Mouse (Mus musculus) lung, adult 2 months (tissue): ENCODE results near the gene Mri1. TPM values are rescaled to one million over a fixed set of nuclear protein-coding genes. Genes with fewer than 3 reads are reported as not detected.

ENCODE experiments used
- DNase-seq: peaks from one replicate; pipeline ENCODE4 v3.0.0; 2022
- H3K4me1 ChIP-seq: fragments of 200-500 bp; 2 replicates; pipeline ENCODE4 v1.6.1; 2011; ENCODE audit warnings: low read length; ENCODE audit not compliant: control insufficient read depth, insufficient read depth
- H3K4me3 ChIP-seq: fragments of 200-500 bp; replicated peaks from 2 replicates; pipeline ENCODE3; 2011; ENCODE audit warnings: low read depth, mild to moderate bottlenecking, control low read depth, low read length; ENCODE audit errors: extremely low read depth
- CTCF ChIP-seq: fragments of 200-500 bp; IDR thresholded peaks from 2 replicates; pipeline ENCODE4 v1.5.1; 2011; ENCODE audit warnings: mild to moderate bottlenecking, low read length, control low read depth; ENCODE audit not compliant: insufficient read depth
- POLR2A ChIP-seq: fragments of 200-500 bp; IDR thresholded peaks from 2 replicates; pipeline ENCODE4 v1.6.1; 2011; ENCODE audit warnings: low read depth, mild to moderate bottlenecking, control low read depth, low read length, borderline replicate concordance; ENCODE audit errors: extremely low read depth
- WGBS: fragments of 180-500 bp; shearing (Covaris S2); methylation state at CpG from one replicate; pipeline ENCODE4 v1.1.7; 2018; 5-methylcytosine and 5-hydroxymethylcytosine counted together
- polyA plus RNA-seq: library from polyadenylated mRNA; depleted of rRNA; stranded (reverse); fragments of >200 nt; gene quantifications from 2 replicates; pipeline ENCODE4 v1.2.3, GENCODE M21; 2012

Mri1 gene
- polyA plus RNA-seq, 1 experiment, result 66.2 TPM

DNA sequence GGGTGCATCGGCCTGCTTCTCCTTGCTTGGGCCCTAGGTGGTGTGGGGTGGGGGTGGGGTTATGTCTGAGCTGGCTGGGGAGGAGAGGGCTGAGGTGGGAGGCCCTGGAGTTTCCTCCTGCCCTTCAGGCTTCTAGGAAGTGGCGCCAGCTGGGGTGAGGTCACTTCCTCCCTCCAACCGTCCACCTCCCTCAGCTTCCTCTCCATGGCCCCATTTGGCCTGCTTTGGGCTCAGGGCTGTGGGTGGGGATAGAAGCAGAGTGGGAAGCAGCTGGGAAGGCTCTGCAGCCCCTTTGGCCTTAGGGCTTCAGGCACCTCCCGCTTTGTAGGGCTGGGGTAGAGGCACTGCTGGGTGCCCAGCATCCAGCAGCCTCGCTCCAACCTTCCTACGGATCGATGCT lies 49.3 kb downstream of the Mri1 start:
- H3K4me1 ChIP-seq, result peaks cover 19% of the 10 kb centered on the region
- WGBS, result 23% methylated on average over 7 of the region's 7 CpGs
- TF ChIP-seq CTCF (no peak), POLR2A (no peak)
- no peak overlapping the region for H3K4me3 ChIP-seq
- DNase-seq, result no peak

DNA sequence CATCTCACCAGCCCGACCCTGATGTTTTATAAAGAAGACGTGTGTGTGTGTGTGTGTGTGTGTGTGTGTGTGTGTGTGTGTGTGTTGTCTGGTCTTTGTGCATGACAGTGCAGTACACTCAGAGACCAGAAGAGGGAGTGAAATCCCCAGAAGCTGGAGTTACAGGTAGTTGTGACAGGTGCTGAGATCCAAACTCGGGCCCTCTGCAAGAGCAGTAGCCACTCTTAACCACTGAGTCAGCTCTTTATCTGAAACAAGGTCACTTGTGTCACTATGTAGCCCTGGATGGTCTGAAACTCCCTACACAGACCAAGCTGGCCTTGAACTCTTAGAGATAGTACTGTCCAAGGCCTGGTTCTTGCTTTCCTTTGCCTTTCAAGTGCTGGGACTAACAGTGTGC lies 50.5 kb downstream of the Mri1 start:
- DNase-seq, result no peak
- TF ChIP-seq CTCF, result no peak
- TF ChIP-seq POLR2A, result no peak
- Histone ChIP-seq H3K4me3 (no peak overlapping the region), H3K4me1 (peaks cover 19% of the 10 kb centered on the region)
- WGBS, result 89% methylated on average over 3 of the region's 3 CpGs

DNA sequence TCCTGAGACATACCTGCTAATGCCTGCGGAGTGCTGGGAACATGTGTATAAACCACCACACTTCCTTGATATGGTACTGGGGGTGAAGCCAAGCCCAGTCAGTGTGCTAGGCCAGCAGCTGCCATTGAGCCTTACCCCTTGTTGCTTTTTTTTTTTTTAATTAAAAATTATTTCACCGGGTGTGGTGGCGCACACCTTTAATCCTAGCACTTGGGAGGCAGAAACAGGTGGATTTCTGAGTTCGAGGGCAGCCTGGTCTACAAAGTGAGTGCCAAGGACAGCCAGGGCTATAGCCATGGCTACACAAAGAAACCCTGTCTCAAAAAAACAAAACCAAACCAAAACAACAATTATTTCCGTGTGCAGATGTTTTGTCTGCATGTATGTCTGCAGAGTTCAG lies 52.1 kb downstream of the Mri1 start:
- 78% methylated on average over 5 of the region's 5 CpGs for WGBS
- Histone ChIP-seq H3K4me1 (peaks cover 21% of the 10 kb centered on the region), H3K4me3 (no peak overlapping the region)

GRCm38 (mm10) chr8:84203975-84204772 lies 53.0 kb downstream of the Mri1 start:
- peak; percentile 75 for DNase-seq
- WGBS, result 28% methylated on average over 13 of the region's 13 CpGs
- peak; percentile 78 for TF ChIP-seq POLR2A
- peak; percentile 27 for TF ChIP-seq CTCF
- peaks cover 23% of the 10 kb centered on the region for H3K4me1 ChIP-seq
- peak overlapping the region; percentile 72 for H3K4me3 ChIP-seq

More for the DNA sequence above, 52.1 kb downstream of the Mri1 start:
- DNase-seq, result no peak
- TF ChIP-seq POLR2A, result no peak
- TF ChIP-seq CTCF, result no peak

DNA sequence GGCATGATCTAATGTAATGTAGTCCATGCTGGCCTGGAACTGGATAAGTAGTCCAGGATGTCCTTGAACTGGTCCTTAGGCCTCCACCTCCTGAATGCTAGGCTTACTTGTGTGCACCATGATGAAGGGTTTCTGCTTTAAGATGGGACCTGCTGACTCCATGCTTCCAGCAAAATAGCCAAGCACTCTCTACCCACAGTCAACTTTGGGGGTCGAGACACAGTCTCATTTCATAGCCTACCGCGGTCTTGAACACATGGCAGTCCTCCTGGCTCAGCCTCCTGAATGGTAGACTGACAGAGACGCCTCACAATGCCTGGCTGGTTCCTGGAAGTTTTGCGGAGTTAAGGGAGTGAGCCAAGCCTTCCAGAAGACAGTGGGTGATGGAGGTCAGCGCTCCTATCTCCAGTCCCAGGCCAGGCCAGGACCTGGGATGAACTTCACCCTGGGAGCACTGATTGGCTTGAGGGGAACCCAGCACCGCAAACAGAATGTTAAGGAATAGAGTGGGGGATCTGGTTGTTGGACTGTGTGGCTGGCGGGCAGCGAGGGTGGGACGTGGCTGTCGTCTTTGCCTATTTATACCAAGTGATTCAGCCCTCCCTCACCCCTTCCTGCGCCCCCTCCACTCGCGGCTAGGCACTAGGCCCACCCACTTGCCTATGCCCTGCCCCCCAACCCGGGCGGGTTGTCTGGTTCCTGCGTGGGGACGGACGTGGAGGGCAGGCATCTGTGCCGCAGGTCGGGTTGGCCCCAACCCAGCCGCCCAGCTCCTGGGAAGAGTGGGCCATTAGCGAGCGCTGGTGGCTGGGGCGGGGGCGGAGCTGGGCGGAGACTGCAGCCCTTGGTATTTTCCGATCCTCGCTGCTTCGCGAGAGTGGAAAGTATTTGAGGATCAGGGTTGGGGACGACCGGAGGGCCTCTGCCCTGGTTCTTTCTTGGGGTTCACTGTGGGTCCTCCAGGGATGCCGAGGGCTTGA lies 53.9 kb downstream of the Mri1 start:
- peaks cover 24% of the 10 kb centered on the region for H3K4me1 ChIP-seq
- TF ChIP-seq POLR2A (peak; percentile 86; the same call in 1 of the 2 replicates), CTCF (no peak)
- H3K4me3 ChIP-seq, result peak overlapping the region; percentile 72
- 3% methylated on average over 34 of the region's 34 CpGs for WGBS
- peak; percentile 84 for DNase-seq

DNA sequence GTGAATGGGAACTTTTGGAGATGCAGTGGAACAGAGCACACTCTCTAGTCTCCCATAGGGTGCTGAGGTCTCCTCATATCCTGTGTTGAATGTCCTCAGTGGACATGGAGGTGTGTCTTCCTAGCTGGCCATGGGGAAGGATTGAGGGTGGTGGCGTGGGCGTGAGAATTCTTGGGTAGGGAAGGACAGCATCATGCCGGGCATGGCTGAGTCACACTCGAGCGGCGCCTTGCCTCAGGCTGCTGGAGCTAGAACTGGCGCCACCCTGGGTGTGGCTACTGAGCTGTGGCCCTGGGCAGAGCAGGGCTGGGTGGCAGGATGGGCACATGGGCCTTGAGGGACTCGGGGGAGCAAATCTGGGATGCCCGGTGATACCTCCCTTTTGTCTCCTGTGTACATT lies 54.7 kb downstream of the Mri1 start:
- Histone ChIP-seq H3K4me3 (peak overlapping the region; percentile 87), H3K4me1 (peaks cover 22% of the 10 kb centered on the region)
- DNase-seq, result peak; percentile 71
- TF ChIP-seq CTCF (no peak), POLR2A (peak; percentile 68)
- 17% methylated on average over 9 of the region's 9 CpGs for WGBS

DNA sequence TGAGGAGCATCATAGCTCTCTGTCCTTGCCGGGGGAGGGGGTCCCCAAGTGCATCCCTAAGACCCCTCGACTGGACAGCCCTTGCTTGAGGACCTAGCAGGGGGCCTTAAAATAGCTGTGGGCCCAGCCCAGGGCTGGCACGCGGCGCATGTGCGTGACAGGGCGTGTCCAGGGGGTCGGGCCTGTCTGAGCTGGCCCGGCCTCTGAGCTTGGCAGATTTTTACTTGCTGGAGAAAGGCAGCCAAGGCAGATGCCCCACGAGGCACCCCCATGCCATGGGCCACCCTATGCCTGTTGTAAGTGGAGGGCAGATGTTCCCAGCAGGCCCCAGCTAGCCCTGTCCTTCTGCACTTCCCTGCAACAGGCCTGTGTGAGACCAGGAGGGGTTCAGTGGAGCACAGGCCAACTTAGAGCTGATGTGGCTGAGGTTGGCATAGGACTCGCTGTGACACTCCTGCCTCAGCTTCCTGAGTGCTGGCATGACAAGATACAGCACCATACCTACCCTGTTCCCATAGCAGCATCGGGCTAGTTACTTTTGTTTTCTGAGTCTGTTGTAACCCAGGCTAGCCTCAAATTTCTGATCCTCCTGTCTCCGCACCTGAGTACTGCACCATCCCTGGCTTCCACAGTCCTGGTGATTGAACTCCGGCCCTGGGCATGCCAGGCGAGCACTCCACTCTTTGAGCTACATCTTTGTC lies 55.4 kb downstream of the Mri1 start:
- Histone ChIP-seq H3K4me1 (peaks cover 19% of the 10 kb centered on the region), H3K4me3 (peak overlapping the region; percentile 87)
- 16% methylated on average over 15 of the region's 15 CpGs for WGBS
- TF ChIP-seq POLR2A, result peak; percentile 85
- TF ChIP-seq CTCF, result no peak
- DNase-seq, result peak; percentile 89

GRCm38 (mm10) chr8:84200652-84201544 lies 56.2 kb downstream of the Mri1 start:
- peak overlapping the region; percentile 87 for H3K4me3 ChIP-seq
- TF ChIP-seq CTCF (no peak), POLR2A (peak; percentile 80)
- WGBS, result 2% methylated on average over 66 of the region's 70 CpGs
- peak; percentile 91 for DNase-seq
- peaks cover 19% of the 10 kb centered on the region for H3K4me1 ChIP-seq
